Mouse (Mus musculus) hindbrain, postnatal 0 days (tissue): ENCODE results near the gene Rprd2. TPM values are rescaled to one million over a fixed set of nuclear protein-coding genes. Genes with fewer than 3 reads are reported as not detected.

Experiments used
- ATAC-seq: fragments of 200-750 bp; cut with Nextera tagmentation; 2 replicates; pipeline ENCODE4 v1.8.0; 2017; ENCODE audit warnings: mild to moderate bottlenecking, moderate TSS enrichment, moderate library complexity
- DNase-seq: peaks from one replicate; pipeline ENCODE4 v3.0.0-alpha.2; 2015; ENCODE audit warnings: low spot score
- H3K27ac ChIP-seq: fragments of 300-500 bp; sonication (generic); 2 replicates; pipeline ENCODE4 v1.5.1; 2014; ENCODE audit warnings: mild to moderate bottlenecking
- H3K27me3 ChIP-seq: fragments of 300-500 bp; sonication (generic); 2 replicates; pipeline ENCODE4 v1.6.1; 2014; ENCODE audit warnings: low read length, mixed read lengths; ENCODE audit not compliant: insufficient read depth
- H3K36me3 ChIP-seq: fragments of 300-500 bp; sonication (generic); 2 replicates; pipeline ENCODE4 v1.6.1; 2014; ENCODE audit warnings: low read length, mixed read lengths; ENCODE audit not compliant: insufficient read depth
- H3K4me1 ChIP-seq: fragments of 300-500 bp; sonication (generic); 2 replicates; pipeline ENCODE4 v1.6.1; 2014; ENCODE audit warnings: antibody characterized with exemption, low read length, mixed read lengths; ENCODE audit not compliant: insufficient read depth
- H3K4me2 ChIP-seq: fragments of 300-500 bp; sonication (generic); 2 replicates; pipeline ENCODE4 v1.6.1; 2014; ENCODE audit warnings: low read depth, mild to moderate bottlenecking, low read length, moderate library complexity, mixed read lengths
- H3K4me3 ChIP-seq: fragments of 300-500 bp; sonication (generic); 2 replicates; pipeline ENCODE4 v1.5.1; 2014; ENCODE audit warnings: low read length
- H3K9ac ChIP-seq: fragments of 300-500 bp; sonication (generic); replicated peaks from 2 replicates; pipeline ENCODE4 v1.6.1; 2014; ENCODE audit warnings: mild to moderate bottlenecking, low read length, moderate library complexity, mixed read lengths
- H3K9me3 ChIP-seq: fragments of 300-500 bp; sonication (generic); 2 replicates; pipeline ENCODE4 v1.6.1; 2016; ENCODE audit warnings: low read length, mixed read lengths
- CTCF ChIP-seq: IDR thresholded peaks from 2 replicates; pipeline ENCODE4 v1.5.1; 2016; ENCODE audit warnings: antibody characterized with exemption, control low read depth, low read depth
- WGBS: fragments of 180-500 bp; shearing (Covaris S2); extraction: QIAGEN DNeasy Blood & Tissue Kit; methylation state at CpG from one replicate; pipeline ENCODE4 v1.1.7; 2014; 5-methylcytosine and 5-hydroxymethylcytosine counted together
- microRNA-seq, 2 experiments: library from miRNA; unstranded; fragments of <30 nt; microRNA quantifications; one replicate each; pipeline ENCODE4; 2016
- polyA plus RNA-seq: library from polyadenylated mRNA; unstranded; fragments of >200 nt; fragmentation: Nextera tagmentation; extraction: Ambion mirVana; gene quantifications from 2 replicates; pipeline ENCODE4 v1.2.1, GENCODE M21; 2015
- total RNA-seq: library from RNA; depleted of rRNA; stranded (reverse); fragments of >200 nt; gene quantifications from 2 replicates; pipeline ENCODE4 v1.2.3, GENCODE M21; 2014; rRNA removed

The Rprd2 gene
- total and polyA plus RNA-seq, 2 experiments from 2014 or later = 21.2 to 24.3 TPM

- no peaks in the 10 kb centered on the region for H3K36me3 ChIP-seq
- H3K4me3 ChIP-seq = no peak overlapping the region
- no peak overlapping the region for H3K4me2 ChIP-seq
- WGBS = 94% methylated on average over 2 of the region's 2 CpGs
- no peaks in the 10 kb centered on the region for H3K27me3 ChIP-seq
- no peak for ATAC-seq
- H3K4me1 ChIP-seq = no peaks in the 10 kb centered on the region
- H3K9me3 ChIP-seq = no peaks in the 10 kb centered on the region
- no peak overlapping the region for H3K27ac ChIP-seq
- DNase-seq = no peak
- TF ChIP-seq CTCF = no peak
- H3K9ac ChIP-seq = no peak overlapping the region
Observed at GRCm38 (mm10) chr3:95718153-95718552, 100.5 kb downstream of the Rprd2 start.

DNA sequence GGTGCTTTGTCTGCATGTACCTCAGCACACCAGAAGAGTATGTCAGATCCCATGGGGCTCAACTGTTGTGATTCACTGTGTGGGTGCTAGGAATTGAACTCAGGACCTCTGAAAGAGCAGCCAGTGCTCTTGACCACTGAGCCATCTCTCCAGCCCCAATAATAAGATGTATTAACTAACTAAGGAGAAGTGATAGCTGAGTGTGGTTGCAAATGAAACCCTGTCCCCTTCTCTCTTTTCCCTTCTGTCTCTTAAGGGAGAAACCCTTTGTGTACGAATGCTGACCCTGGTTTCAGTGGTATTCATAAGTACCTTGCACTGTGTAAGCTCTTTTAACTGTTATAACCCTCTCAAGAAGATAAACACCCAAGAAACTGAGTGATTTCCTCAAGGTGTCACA lies 102.6 kb downstream of the Rprd2 start:
- H3K27me3 ChIP-seq = no peaks in the 10 kb centered on the region
- ATAC-seq (no peak), DNase-seq (no peak)
- no peaks in the 10 kb centered on the region for H3K9me3 ChIP-seq
- WGBS = 87% methylated on average over 1 of the region's 1 CpGs
- no peak overlapping the region for H3K9ac ChIP-seq
- no peak overlapping the region for H3K27ac ChIP-seq
- H3K4me2 ChIP-seq = no peak overlapping the region
- H3K4me3 ChIP-seq = no peak overlapping the region
- TF ChIP-seq CTCF = no peak
- H3K4me1 ChIP-seq = no peaks in the 10 kb centered on the region
- no peaks in the 10 kb centered on the region for H3K36me3 ChIP-seq

Small RNA genes lying within 50 kb of the gene (microRNA-seq; reads per million reads assigned to microRNA genes)
- gene Mir7014 = 0 reads per million in 2 experiments

Other genes with a start within 250 kb of the Rprd2 start
- 17.3 and 18.4 TPM in 2 replicates for gene Golph3l, start 229.9 kb downstream of the Rprd2 start, total RNA-seq
- 19.3 and 20.1 TPM in 2 replicates for gene Golph3l, start 229.9 kb downstream of the Rprd2 start, polyA plus RNA-seq
- gene Ensa, start 193.9 kb downstream of the Rprd2 start, total RNA-seq = 84.3 and 93.8 TPM in 2 replicates
- 136 and 139 TPM in 2 replicates for gene Ensa, start 193.9 kb downstream of the Rprd2 start, polyA plus RNA-seq
- gene Mcl1, start 160.1 kb downstream of the Rprd2 start, total RNA-seq = 110 and 126 TPM in 2 replicates
- gene Mcl1, start 160.1 kb downstream of the Rprd2 start, polyA plus RNA-seq = 38.8 and 41.5 TPM in 2 replicates
- 1.0 and 1.6 TPM in 2 replicates for gene Adamtsl4, start 130.9 kb downstream of the Rprd2 start, total RNA-seq
- gene Adamtsl4, start 130.9 kb downstream of the Rprd2 start, polyA plus RNA-seq = 1.4 and 2.1 TPM in 2 replicates
- 11.4 and 14.3 TPM in 2 replicates for gene Ecm1, start 79.3 kb downstream of the Rprd2 start, total RNA-seq
- 8.9 and 11.4 TPM in 2 replicates for gene Ecm1, start 79.3 kb downstream of the Rprd2 start, polyA plus RNA-seq
- gene Tars2, start 58.7 kb downstream of the Rprd2 start, total RNA-seq = 32.8 and 40.3 TPM in 2 replicates
- gene Tars2, start 58.7 kb downstream of the Rprd2 start, polyA plus RNA-seq = 39.5 and 40.9 TPM in 2 replicates
- 2.6 and 7.7 TPM in 2 replicates for gene Prpf3, start 37.0 kb upstream of the Rprd2 start, total RNA-seq
- gene Prpf3, start 37.0 kb upstream of the Rprd2 start, polyA plus RNA-seq = 22.6 and 23.0 TPM in 2 replicates
- 128 and 145 TPM in 2 replicates for gene Mrps21, start 52.7 kb upstream of the Rprd2 start, total RNA-seq
- 271 and 273 TPM in 2 replicates for gene Mrps21, start 52.7 kb upstream of the Rprd2 start, polyA plus RNA-seq
- gene Ciart, start 63.4 kb upstream of the Rprd2 start, total RNA-seq = 2.5 and 4.3 TPM in 2 replicates
- 7.5 and 11.4 TPM in 2 replicates for gene Ciart, start 63.4 kb upstream of the Rprd2 start, polyA plus RNA-seq
- 2.6 and 5.5 TPM in 2 replicates for gene BC028528, start 73.1 kb upstream of the Rprd2 start, total RNA-seq
- gene BC028528, start 73.1 kb upstream of the Rprd2 start, polyA plus RNA-seq = 21.3 and 23.3 TPM in 2 replicates
- gene Aph1a, start 75.1 kb upstream of the Rprd2 start, total RNA-seq = 75.9 and 99.4 TPM in 2 replicates
- 41.1 and 42.2 TPM in 2 replicates for gene Aph1a, start 75.1 kb upstream of the Rprd2 start, polyA plus RNA-seq
- 7.5 and 9.4 TPM in 2 replicates for gene Car14, start 85.8 kb upstream of the Rprd2 start, total RNA-seq
- gene Car14, start 85.8 kb upstream of the Rprd2 start, polyA plus RNA-seq = 16.7 and 17.8 TPM in 2 replicates
- 26.2 and 27.5 TPM in 2 replicates for gene Anp32e, start 110.4 kb upstream of the Rprd2 start, total RNA-seq
- gene Anp32e, start 110.4 kb upstream of the Rprd2 start, polyA plus RNA-seq = 127 and 128 TPM in 2 replicates
- 45.5 and 57.8 TPM in 2 replicates for gene Plekho1, start 177.1 kb upstream of the Rprd2 start, total RNA-seq
- gene Plekho1, start 177.1 kb upstream of the Rprd2 start, polyA plus RNA-seq = 37.9 and 39.0 TPM in 2 replicates
- gene Vps45, start 239.6 kb upstream of the Rprd2 start, total RNA-seq = 22.1 and 24.9 TPM in 2 replicates
- gene Vps45, start 239.6 kb upstream of the Rprd2 start, polyA plus RNA-seq = 59.3 and 61.8 TPM in 2 replicates